8 mouse cellular contexts compared by ENCODE assay signal in genomic region chr1:35879388-35880093, GRCm38 (mm10).
DNase-seq lines count a peak whose midpoint lies in the region; ATAC-seq and TF ChIP-seq lines count a peak whose summit lies in the region.

No protein-coding gene starts in this region.

- no peak overlapping the region for H3K4me2 ChIP-seq in neural tube, embryonic 15.5 days
- H3K4me2 ChIP-seq in lung, postnatal 0 days (replicated peaks; ENCODE audit: low read depth, low read length) = no peak overlapping the region

- no peak for TF ChIP-seq EP300 in lung, postnatal 0 days (IDR thresholded peaks at IDR 0.05)

- peak; percentile 24; the same call in 1 of the 2 replicates for ATAC-seq in neural tube, embryonic 15.5 days (ENCODE audit: low FRiP score)
- ATAC-seq in lung, postnatal 0 days = peak; percentile 90

- no peak overlapping the region for H3K27ac ChIP-seq in neural tube, embryonic 15.5 days (replicated peaks)
- no peak overlapping the region for H3K27ac ChIP-seq in lung, postnatal 0 days (ENCODE audit: low read length)

- DNase-seq in neural tube, embryonic 10.5 days (ENCODE audit: extremely low spot score, low spot score) = no peak
- DNase-seq in gastrocnemius, postnatal 10 days = peak; percentile 52
- DNase-seq in layer of hippocampus, adult 18-20 months (ENCODE audit: low spot score in 2 of 2) = peak; percentile 91 to 96
- DNase-seq in lung, postnatal 0 days (ENCODE audit: low spot score) = peak; percentile 83
- no peak for DNase-seq in B cell, adult 2 months
- no peak for DNase-seq in kidney, postnatal 36 days
- DNase-seq in kidney, adult 9 months = no peak

- peak; percentile 29 for TF ChIP-seq CTCF in lung, postnatal 0 days (IDR thresholded peaks at IDR 0.05)

- H3K27me3 ChIP-seq in neural tube, embryonic 15.5 days (replicated peaks) = no peaks in the 10 kb centered on the region
- no peaks in the 10 kb centered on the region for H3K27me3 ChIP-seq in lung, postnatal 0 days (replicated peaks; ENCODE audit: insufficient read depth, low read length)

- peaks cover 10% of the 10 kb centered on the region; the same call in 1 of the 2 replicates for H3K4me1 ChIP-seq in neural tube, embryonic 15.5 days
- H3K4me1 ChIP-seq in lung, postnatal 0 days (ENCODE audit: insufficient read depth, low read depth, low read length) = peaks cover 8% of the 10 kb centered on the region; the same call in 1 of the 2 replicates

- no peaks in the 10 kb centered on the region for H3K9me3 ChIP-seq in neural tube, embryonic 15.5 days (replicated peaks)
- no peaks in the 10 kb centered on the region for H3K9me3 ChIP-seq in lung, postnatal 0 days (ENCODE audit: low read length)

- no peaks in the 10 kb centered on the region for H3K36me3 ChIP-seq in neural tube, embryonic 15.5 days
- no peaks in the 10 kb centered on the region for H3K36me3 ChIP-seq in lung, postnatal 0 days (ENCODE audit: insufficient read depth, low read length)

- H3K4me3 ChIP-seq in neural tube, embryonic 15.5 days (replicated peaks) = no peak overlapping the region
- H3K4me3 ChIP-seq in lung, postnatal 0 days (ENCODE audit: low read depth, low read length) = no peak overlapping the region

- WGBS in neural tube, embryonic 15.5 days = 81% methylated on average over 11 of the region's 11 CpGs
- 45% methylated on average over 11 of the region's 11 CpGs for WGBS in lung, postnatal 0 days

- H3K9ac ChIP-seq in neural tube, embryonic 15.5 days (replicated peaks) = no peak overlapping the region
- no peak overlapping the region for H3K9ac ChIP-seq in lung, postnatal 0 days (replicated peaks; ENCODE audit: low read depth)

Comparison
In these comparisons a context has a peak if more than half of its experiments do, and no peak if none do; other contexts are left out.
1. DNase-seq: peak in gastrocnemius, postnatal 10 days (single experiment), layer of hippocampus, adult 18-20 months (2 of 2) and lung, postnatal 0 days (single experiment); none in neural tube, embryonic 10.5 days (single experiment), B cell, adult 2 months (0 of 2), kidney, postnatal 36 days (0 of 2) and kidney, adult 9 months (single experiment).